In the genomic region with DNA sequence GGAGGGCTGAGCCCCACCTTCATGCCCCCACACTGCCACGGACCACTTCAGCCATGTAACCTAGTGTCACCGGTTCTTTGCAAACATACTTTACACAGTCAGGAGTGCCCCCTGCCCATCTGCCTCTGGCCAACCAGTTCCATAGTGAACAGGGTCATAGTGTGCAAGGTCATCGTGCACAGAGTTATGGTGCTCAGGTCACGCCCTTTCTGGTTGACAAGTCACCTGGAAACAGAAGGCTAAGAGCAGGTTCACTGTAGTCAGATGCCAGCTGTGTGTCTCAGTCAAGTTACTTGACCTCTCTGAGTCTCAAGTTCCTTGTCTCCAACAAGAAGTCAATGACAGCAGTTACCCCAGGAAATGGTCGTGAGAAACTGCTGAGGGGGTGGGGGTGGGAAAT, we compare ENCODE assay signal across 18 mouse cellular contexts.
"Had no signal": no experiment of that assay in that cellular context is flagged by ENCODE, and none has a peak within 500 bp of the region (broad histone marks: within the 10 kb centered on the region; RNA-seq: fewer than 3 reads in every experiment).

No protein-coding gene starts in this region.

- H3K9ac ChIP-seq: intestine, embryonic 15.5 days; limb, embryonic 12.5 days; limb, embryonic 15.5 days; liver, embryonic 14.5 days; liver, postnatal 0 days; lung, embryonic 14.5 days; midbrain, embryonic 12.5 days; midbrain, embryonic 15.5 days; neural tube, embryonic 12.5 days; neural tube, embryonic 15.5 days had no signal

- H3K4me1 ChIP-seq: intestine, embryonic 15.5 days; limb, embryonic 15.5 days; neural tube, embryonic 12.5 days; neural tube, embryonic 15.5 days had no signal

- H3K27ac ChIP-seq: intestine, embryonic 15.5 days; limb, embryonic 12.5 days; limb, embryonic 15.5 days; liver, embryonic 14.5 days; macrophage; midbrain, embryonic 12.5 days; midbrain, embryonic 15.5 days; neural tube, embryonic 12.5 days; neural tube, embryonic 15.5 days had no signal

- DNase-seq: left cerebral cortex, postnatal 4 days; liver, postnatal 0 days; lung, embryonic 14.5 days; retina, postnatal 1 day; right cerebral cortex, postnatal 25 days; thymus, adult 18-20 months; thymus, postnatal 36 days had no signal

- ATAC-seq: intestine, embryonic 15.5 days; liver, postnatal 0 days; lung, postnatal 0 days; midbrain, embryonic 15.5 days had no signal

- H3K9me3 ChIP-seq: intestine, embryonic 15.5 days; limb, embryonic 15.5 days; midbrain, embryonic 12.5 days; midbrain, embryonic 15.5 days; neural tube, embryonic 12.5 days; neural tube, embryonic 15.5 days had no signal

- H3K27me3 ChIP-seq: intestine, embryonic 15.5 days; limb, embryonic 15.5 days; midbrain, embryonic 12.5 days; neural tube, embryonic 12.5 days; neural tube, embryonic 15.5 days had no signal

- H3K4me3 ChIP-seq: intestine, embryonic 15.5 days; limb, embryonic 12.5 days; limb, embryonic 15.5 days; midbrain, embryonic 12.5 days; midbrain, embryonic 15.5 days; neural tube, embryonic 12.5 days; neural tube, embryonic 15.5 days had no signal

- H3K4me2 ChIP-seq: intestine, embryonic 15.5 days; limb, embryonic 12.5 days; limb, embryonic 15.5 days; liver, embryonic 11.5 days; lung, embryonic 14.5 days; midbrain, embryonic 12.5 days; midbrain, embryonic 15.5 days; neural tube, embryonic 12.5 days; neural tube, embryonic 15.5 days had no signal

- H3K36me3 ChIP-seq: intestine, embryonic 15.5 days; limb, embryonic 12.5 days; limb, embryonic 15.5 days; midbrain, embryonic 12.5 days; midbrain, embryonic 15.5 days; neural tube, embryonic 12.5 days; neural tube, embryonic 15.5 days had no signal
